Mouse (Mus musculus) gastrocnemius, adult 2 months (tissue): ENCODE results near the gene Gjc2. TPM values are rescaled to one million over a fixed set of nuclear protein-coding genes. Genes with fewer than 3 reads are reported as not detected.

Experiments
- DNase-seq: peaks from one replicate; pipeline ENCODE4 v3.0.0; 2022
- H3K27ac ChIP-seq: fragments of 200-600 bp; 2 replicates; pipeline ENCODE4 v1.8.1; 2022; ENCODE audit warnings: mild to moderate bottlenecking
- H3K4me3 ChIP-seq: fragments of 200-600 bp; 2 replicates; pipeline ENCODE4 v1.8.1; 2022; ENCODE audit warnings: mild to moderate bottlenecking, moderate library complexity
- CTCF ChIP-seq: fragments of 200-600 bp; IDR thresholded peaks from 2 replicates; pipeline ENCODE4 v1.8.1; 2022; ENCODE audit warnings: antibody characterized with exemption, mild to moderate bottlenecking, moderate library complexity
- intact Hi-C: fragments of 180-260 bp; cut with DNase I; formaldehyde crosslinking; loops from one replicate; pipeline ENCODE4 v1.15.1; 2025
- total RNA-seq, 2 experiments: library from RNA; stranded (reverse); gene quantifications; 2 replicates each; pipeline ENCODE4 v1.2.3; 2021

Gene Gjc2
- total RNA-seq, 2 experiments from 2014 or later: 0.10 to 0.20 TPM

DNA sequence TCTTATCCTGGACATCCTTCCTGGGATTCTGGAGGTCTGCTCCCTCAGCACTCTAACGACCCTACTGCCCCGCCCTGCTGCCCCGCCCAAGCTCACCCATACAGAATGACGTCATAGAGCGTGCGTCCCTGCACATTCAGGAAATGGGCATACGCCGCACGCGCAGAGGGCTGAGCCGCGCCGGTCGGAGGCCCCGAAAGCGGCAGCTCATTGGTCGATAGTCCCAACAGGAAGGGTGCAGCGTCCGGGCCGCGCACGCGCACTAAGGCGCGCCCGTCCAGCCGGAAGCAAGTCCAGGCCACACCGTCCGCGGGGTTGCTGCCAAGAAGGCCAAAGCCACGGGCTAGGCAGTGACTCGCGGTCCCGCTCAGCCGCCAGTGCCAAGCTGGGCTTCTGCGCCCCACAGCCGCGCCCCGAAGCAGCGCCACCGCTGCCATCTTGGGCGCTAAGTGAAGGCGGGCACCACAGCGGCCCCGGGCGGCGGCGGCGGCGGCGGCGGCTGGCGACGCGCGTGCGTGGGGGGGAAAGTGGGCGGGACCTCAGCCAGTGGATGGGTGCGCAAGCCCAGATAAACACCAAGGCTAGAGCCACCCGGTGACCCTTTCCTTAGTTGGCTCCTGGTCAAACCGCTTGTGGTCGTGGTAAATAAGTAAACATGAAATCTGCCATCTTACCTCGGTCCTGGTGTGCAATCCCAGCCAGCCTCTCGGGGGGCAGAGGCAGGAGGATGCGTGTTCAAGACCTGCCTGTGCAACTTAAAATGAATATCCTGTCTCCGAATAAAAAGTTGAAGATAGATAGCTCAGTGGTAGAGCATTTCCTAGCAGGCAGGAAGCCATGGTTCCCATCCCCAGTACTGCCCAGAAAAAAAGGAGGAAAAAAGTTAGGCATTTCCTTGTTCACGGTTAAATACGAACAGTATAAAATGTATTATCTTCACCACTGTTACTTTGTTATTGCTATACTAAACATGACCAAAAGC is 19.5 kb downstream of the Gjc2 start, which contains the start of gene Iba57:
Iba57 (minus strand) TSS at position 485 of the 982 bp plus-strand sequence.
- peak; percentile 52 for TF ChIP-seq CTCF
- Histone ChIP-seq H3K4me3 (peak within 1 kb of the TSS; percentile 76), H3K27ac (peak within 1 kb of the TSS; percentile 99)
- DNase-seq: peak; percentile 99
- intact Hi-C loops: loop anchor here (1.0 kb wide), 1 partner anchor 25 kb away; no protein-coding TSS in a partner anchor

DNA sequence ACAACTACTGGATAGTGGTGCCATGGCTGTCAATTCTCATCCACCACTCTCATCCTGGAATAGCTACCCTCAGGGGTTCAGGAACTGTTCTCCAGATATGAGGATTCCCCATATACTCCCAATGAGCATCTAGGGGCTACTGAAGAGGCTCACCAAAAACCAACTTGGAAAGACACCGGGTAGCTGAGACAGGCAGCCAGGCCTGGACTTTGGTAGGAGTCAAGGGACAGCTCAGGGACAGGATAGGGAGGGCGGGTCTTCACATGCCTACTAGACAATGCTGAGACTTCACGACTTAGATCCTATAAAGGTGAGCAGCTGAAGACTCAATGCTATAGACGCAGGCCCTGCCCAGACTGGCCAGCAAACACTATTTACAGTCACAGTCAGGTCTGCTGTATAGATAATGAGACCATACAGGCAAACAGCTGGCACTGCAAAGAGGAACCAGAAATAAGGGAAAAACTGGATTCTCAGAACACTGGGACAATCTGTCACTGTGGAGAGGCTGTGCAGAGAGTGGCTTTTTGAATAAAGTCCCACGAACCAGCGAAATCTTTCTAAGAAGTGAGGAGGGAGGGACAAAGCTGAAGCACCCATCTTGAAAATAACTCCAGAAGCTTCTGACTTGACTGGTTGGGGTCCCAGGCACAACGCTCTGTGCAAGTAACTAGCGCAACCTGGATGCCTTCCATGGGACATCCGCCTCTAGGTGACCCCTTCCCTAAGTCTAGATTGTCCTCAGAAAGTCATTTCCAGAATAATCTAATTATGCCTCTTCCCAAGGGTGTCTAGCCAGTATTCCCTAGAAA is 20.4 kb downstream of the Gjc2 start:
- no peak for TF ChIP-seq CTCF
- no peak for DNase-seq
- H3K4me3 ChIP-seq: peak overlapping the region; percentile 76
- peak overlapping the region; percentile 99 for H3K27ac ChIP-seq
- intact Hi-C loops: loop anchor here (1.0 kb wide), 1 partner anchor 24 kb away; no protein-coding TSS in a partner anchor

DNA sequence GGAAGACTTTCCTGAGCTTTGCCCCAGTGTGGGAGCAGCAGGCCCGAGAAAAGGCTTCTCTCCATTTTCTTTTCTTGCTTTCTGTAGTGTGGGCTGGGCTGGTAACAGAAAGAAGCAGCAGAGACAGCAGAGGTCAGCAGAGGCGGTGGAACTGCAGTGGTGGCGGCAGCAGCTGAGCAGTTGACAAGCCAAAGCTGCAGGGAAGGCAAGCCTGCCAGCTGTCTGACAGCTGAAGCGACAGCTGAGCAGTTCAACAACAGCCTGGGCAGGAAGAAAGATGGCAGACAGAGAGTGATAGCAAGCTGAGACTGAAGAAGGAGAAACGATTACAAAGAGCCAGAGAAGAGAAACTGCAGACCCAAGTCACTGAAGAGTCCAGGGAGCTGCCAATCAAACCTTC is 21.6 kb downstream of the Gjc2 start:
- peak overlapping the region; percentile 38 for H3K4me3 ChIP-seq
- TF ChIP-seq CTCF: peak; percentile 46
- intact Hi-C loops: loop anchor here (1.0 kb wide), 1 partner anchor 22 kb away; the partner anchor contains the start of gene Gjc2
- H3K27ac ChIP-seq: peak overlapping the region; percentile 99
- peak; percentile 81 for DNase-seq

DNA sequence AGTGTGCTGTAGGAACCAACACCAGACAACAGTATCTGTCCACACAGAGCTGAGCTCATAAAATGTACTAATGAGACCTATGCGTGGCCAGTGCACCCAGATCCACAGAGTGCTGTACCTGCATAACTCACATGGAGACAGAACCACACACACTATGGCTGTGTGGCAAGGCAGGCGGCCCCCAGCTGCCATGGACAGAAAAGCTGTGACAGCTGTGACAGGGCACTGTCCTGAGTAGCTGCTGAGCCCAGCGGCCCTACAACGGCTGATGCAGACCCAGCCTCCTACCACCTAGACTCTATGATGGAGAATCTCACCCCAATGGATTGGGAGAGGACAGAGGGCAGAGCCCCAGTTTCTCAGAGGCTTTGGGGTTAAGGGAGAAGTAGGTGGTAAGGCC is 23.5 kb downstream of the Gjc2 start:
- peak; percentile 12 for DNase-seq
- no peak for TF ChIP-seq CTCF
- Histone ChIP-seq H3K27ac (no peak overlapping the region), H3K4me3 (no peak overlapping the region)
- intact Hi-C loops: no loop called here

DNA sequence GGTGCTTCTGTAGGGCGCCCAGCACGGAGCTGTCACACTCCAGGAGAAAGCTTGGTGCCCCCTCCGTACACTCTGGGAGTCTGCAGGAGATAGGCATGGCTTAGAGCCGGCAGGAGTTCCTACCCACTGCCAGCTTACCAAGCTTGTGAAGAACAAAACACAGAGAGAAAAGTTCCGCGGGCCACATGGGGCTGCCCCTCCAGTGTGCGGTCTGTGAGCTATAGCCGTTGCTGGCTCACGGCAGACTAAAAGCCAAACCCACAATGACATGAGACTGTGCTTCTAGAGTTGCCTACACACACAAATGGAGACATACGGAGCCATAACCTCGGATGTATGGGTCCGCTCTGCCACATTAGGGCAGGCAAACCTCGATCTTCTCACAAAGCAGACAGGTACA is 23.9 kb downstream of the Gjc2 start:
- no peak overlapping the region for H3K27ac ChIP-seq
- no peak overlapping the region for H3K4me3 ChIP-seq
- no peak for TF ChIP-seq CTCF
- peak; percentile 20 for DNase-seq
- intact Hi-C loops: no loop called here

DNA sequence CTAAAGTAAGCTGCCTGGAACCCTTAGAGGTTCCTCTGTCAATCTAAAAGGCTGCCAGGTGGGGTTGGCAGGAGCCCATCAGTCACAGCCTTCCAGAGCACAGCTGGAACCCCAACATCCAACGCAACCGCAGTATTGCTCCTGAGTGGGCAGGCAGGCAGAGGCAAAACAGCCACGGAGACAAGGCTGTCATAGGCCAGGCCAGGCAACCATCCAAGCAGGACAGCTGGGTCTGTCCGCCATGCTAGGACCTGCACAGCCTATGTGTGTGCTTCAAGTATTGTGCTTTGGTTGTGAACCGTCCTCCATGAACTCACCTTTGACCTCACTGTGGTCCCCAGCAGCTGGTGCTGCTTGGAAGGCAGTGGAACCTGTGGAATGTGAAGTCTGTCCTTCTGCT is 27.1 kb downstream of the Gjc2 start:
- DNase-seq: no peak
- no peak overlapping the region for H3K4me3 ChIP-seq
- no peak overlapping the region for H3K27ac ChIP-seq
- intact Hi-C loops: no loop called here
- TF ChIP-seq CTCF: no peak

DNA sequence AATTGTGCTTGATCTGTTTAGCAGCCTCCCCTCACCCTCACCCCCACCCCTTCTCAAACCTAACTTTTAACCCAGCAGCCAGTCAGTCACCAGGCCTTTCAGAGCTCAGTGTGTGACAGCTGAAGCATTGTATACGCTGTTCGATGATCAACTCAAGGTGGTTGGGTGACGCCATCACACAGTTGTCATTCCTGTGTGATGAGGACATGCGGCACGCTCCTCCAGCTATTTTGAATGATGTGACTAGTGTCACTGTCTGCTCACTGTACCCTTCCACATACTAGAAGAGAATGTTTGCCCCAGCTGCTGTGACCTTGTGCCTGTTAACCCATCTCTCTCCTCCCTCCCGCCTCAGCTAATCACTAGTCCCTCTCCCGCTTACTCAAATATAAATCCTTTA is 28.8 kb downstream of the Gjc2 start:
- no peak for TF ChIP-seq CTCF
- H3K27ac ChIP-seq: peak overlapping the region; percentile 35
- no peak for DNase-seq
- intact Hi-C loops: no loop called here
- H3K4me3 ChIP-seq: no peak overlapping the region

DNA sequence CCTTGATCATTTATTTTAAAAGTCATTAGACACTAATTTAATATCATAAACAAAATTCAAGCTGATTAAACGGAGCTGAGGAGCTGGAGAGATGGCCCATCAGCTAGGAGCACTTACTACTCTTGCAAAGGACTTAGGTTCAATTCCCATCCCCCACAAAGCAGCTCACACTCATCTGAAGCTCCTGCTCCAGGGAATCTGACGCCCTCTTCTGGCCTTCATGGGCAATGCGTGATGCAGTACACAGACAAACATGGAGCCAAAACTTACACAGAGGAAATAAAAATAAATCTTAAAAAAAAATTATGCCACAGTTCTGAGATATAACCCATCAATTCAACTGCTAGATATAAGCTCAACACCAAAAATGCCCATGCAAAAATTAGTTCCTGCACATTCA is 31.3 kb downstream of the Gjc2 start:
- DNase-seq: peak; percentile 14
- TF ChIP-seq CTCF: peak; percentile 39
- Histone ChIP-seq H3K4me3 (no peak overlapping the region), H3K27ac (no peak overlapping the region)
- intact Hi-C loops: no loop called here

DNA sequence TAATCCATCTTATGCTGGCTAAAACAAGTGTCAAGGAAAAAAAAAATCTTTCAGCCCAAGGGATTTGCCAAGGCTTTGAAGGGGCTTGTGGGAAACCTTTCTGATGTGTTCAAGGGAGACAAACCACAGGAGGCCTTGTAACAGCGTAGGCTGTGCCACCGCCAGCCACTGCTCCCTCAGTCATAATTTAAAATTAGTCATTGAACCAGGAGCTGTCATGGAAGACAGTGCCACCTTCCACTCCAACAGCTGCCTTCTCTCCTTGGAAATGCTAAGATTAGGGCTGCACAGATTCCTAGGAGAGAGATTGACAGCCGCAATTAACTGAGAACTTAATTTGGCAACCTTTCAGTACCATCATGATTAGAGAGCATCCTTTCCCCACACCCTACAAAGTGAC is 33.7 kb downstream of the Gjc2 start:
- no peak for TF ChIP-seq CTCF
- peak; percentile 14 for DNase-seq
- Histone ChIP-seq H3K4me3 (no peak overlapping the region), H3K27ac (no peak overlapping the region)
- intact Hi-C loops: no loop called here

DNA sequence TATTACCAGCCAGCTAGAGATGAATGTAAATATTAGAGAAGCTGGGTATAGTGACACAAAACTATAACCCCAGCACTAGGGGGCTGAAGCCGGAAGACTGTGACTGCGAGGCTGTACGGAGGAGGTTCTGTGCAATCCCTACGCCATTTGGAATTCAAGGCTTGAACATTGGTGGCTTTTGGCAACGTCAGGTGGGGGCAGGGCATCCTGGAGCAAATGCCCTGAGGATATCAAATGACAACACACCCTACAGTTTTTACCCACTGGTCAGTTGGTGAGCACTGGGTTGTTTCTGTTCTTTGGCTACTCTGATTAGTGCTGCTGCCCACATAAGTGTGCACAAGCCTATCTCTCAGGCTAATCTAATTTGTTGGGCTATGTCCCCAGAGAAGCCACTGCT is 40.1 kb downstream of the Gjc2 start:
- no peak overlapping the region; the same call in 1 of the 2 replicates for H3K4me3 ChIP-seq
- H3K27ac ChIP-seq: peak overlapping the region; percentile 99
- intact Hi-C loops: no loop called here
- TF ChIP-seq CTCF: no peak
- DNase-seq: peak; percentile 64

DNA sequence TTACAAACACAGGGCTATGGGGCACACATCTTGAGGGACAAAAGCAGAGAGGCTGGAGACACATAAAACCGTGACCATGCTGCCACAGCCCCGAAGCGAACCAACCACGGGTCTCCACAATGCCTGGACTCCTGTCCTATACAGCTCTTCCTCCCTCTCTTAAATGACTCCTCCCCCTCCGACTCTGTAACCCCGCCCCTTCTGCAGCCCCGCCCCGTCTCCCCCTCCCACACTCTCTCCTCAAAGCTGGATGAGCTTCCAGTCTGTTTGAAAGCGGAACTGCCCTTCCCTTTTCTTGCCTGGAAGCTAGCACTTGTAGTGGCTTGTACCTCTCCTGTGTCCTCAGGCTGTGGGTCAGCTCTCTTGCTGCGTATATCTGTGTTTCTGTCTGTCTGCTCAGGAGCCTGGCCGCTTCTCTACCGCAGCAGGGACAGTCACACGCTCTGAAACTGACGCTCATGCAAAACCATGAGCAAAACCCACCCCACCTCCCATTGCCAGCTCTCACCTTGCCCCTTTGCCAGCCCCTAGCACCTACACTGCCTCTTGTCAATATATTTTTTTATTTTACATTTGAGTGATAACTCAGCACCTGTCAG is 41.1 kb downstream of the Gjc2 start:
- DNase-seq: peak; percentile 52
- Histone ChIP-seq H3K4me3 (peak overlapping the region; percentile 55), H3K27ac (peak overlapping the region; percentile 99)
- TF ChIP-seq CTCF: no peak
- intact Hi-C loops: no loop called here
